Mouse (Mus musculus) CH12.LX (cell line): Measurements from ENCODE around the gene Il6st. TPM values are rescaled to one million over a fixed set of nuclear protein-coding genes. Genes with fewer than 3 reads are reported as not detected.
A peak's percentile ranks its signal among the peaks of the same experiment; 100 is the strongest.

Experiments
- DNase-seq: peaks from one replicate; pipeline ENCODE4 v3.0.0-alpha.2; 2013; ENCODE audit errors: extremely low read depth
- H3K27ac ChIP-seq: 2 replicates; pipeline ENCODE4 v1.5.1; 2012; ENCODE audit warnings: low read depth, mild to moderate bottlenecking, control low read depth, moderate library complexity; ENCODE audit not compliant: insufficient read depth
- H3K27me3 ChIP-seq: replicated peaks from 2 replicates; pipeline ENCODE3; 2012; ENCODE audit warnings: inconsistent platforms
- H3K36me3 ChIP-seq, 2 experiments: replicated peaks in 1 of 2; 2 replicates each; pipeline versions ENCODE3 to v1.6.1; 2012; ENCODE audit warnings: inconsistent platforms in 1 of 2, low read length in 1 of 2, mild to moderate bottlenecking in 1 of 2, mixed read lengths in 1 of 2, moderate library complexity in 1 of 2; ENCODE audit not compliant: control insufficient read depth in 1 of 2, insufficient read depth in 1 of 2
- H3K4me1 ChIP-seq, 2 experiments: 2 replicates each; pipeline ENCODE4 v1.6.1; 2012; ENCODE audit warnings: inconsistent platforms in 1 of 2, moderate library complexity in 1 of 2; ENCODE audit not compliant: insufficient read depth in 2 of 2, control insufficient read depth in 1 of 2
- H3K4me2 ChIP-seq: 2 replicates; pipeline ENCODE4 v1.6.1; 2012; ENCODE audit warnings: low read depth, mild to moderate bottlenecking, control low read depth; ENCODE audit not compliant: poor library complexity, insufficient read depth, severe bottlenecking
- H3K4me3 ChIP-seq, 3 experiments: fragments of 150-350 bp in 1 of 3; sonication (generic) in 1 of 3; replicated peaks in 1 of 3; 2 replicates each; pipeline versions ENCODE3 to v1.5.1; 2011 to 2012; ENCODE audit warnings: low read depth in 2 of 3, low read length in 2 of 3, mild to moderate bottlenecking in 2 of 3, moderate library complexity in 2 of 3, control low read depth in 1 of 3, improper control_type of control experiment in 1 of 3, inconsistent platforms in 1 of 3, mixed read lengths in 1 of 3; ENCODE audit not compliant: poor library complexity in 1 of 3
- H3K79me2 ChIP-seq: replicated peaks from 2 replicates; pipeline ENCODE4 v1.6.1; 2012; ENCODE audit warnings: mild to moderate bottlenecking, moderate library complexity; ENCODE audit not compliant: control insufficient read depth, poor library complexity, insufficient read depth, severe bottlenecking; ENCODE audit errors: extremely low read depth
- H3K9ac ChIP-seq: 2 replicates; pipeline ENCODE4 v1.6.1; 2012; ENCODE audit warnings: low read depth, mild to moderate bottlenecking, control low read depth, moderate library complexity; ENCODE audit not compliant: insufficient read depth
- H3K9me3 ChIP-seq: replicated peaks from 2 replicates; pipeline ENCODE3; 2012; ENCODE audit warnings: low read length, inconsistent platforms, mixed read lengths
- BHLHE40 ChIP-seq: IDR thresholded peaks from 2 replicates; pipeline ENCODE4 v1.6.1; 2011; ENCODE audit warnings: mild to moderate bottlenecking, low read depth, low read length, improper control_type of control experiment
- CHD1 ChIP-seq: IDR thresholded peaks from 2 replicates; pipeline ENCODE4 v1.6.1; 2012; ENCODE audit warnings: low read depth, low read length, improper control_type of control experiment, inconsistent platforms
- CTCF ChIP-seq, 2 experiments: IDR thresholded peaks in 1 of 2; conservative IDR thresholded peaks in 1 of 2; 2 replicates each; pipeline ENCODE4 v1.5.1; 2011 to 2012; ENCODE audit warnings: low read depth in 2 of 2, low read length in 2 of 2, improper control_type of control experiment in 1 of 2, inconsistent platforms in 1 of 2, mild to moderate bottlenecking in 1 of 2, moderate library complexity in 1 of 2
- E2F4 ChIP-seq: IDR thresholded peaks from 2 replicates; pipeline ENCODE4 v1.6.1; 2011; ENCODE audit warnings: low read depth, low read length, improper control_type of control experiment; ENCODE audit not compliant: insufficient replicate concordance
- ELF1 ChIP-seq: IDR thresholded peaks from 2 replicates; pipeline ENCODE4 v1.6.1; 2014; ENCODE audit warnings: low read depth, mild to moderate bottlenecking, inconsistent platforms, low read length, improper control_type of control experiment
- EP300 ChIP-seq: IDR thresholded peaks from 2 replicates; pipeline ENCODE4 v1.6.1; 2011; ENCODE audit warnings: low read length, improper control_type of control experiment
- ETS1 ChIP-seq: conservative IDR thresholded peaks from 2 replicates; pipeline ENCODE4 v1.6.1; 2012; ENCODE audit warnings: low read depth, mild to moderate bottlenecking, inconsistent platforms, low read length, improper control_type of control experiment, moderate library complexity
- GABPA ChIP-seq: IDR thresholded peaks from 2 replicates; pipeline ENCODE4 v1.6.1; 2012; ENCODE audit warnings: low read depth, low read length, improper control_type of control experiment, inconsistent platforms; ENCODE audit not compliant: insufficient replicate concordance
- HCFC1 ChIP-seq: IDR thresholded peaks from 2 replicates; pipeline ENCODE4 v1.6.1; 2012; ENCODE audit warnings: low read depth, mild to moderate bottlenecking, inconsistent platforms, low read length, improper control_type of control experiment
- JUN ChIP-seq: IDR thresholded peaks from 2 replicates; pipeline ENCODE4 v1.6.1; 2011; ENCODE audit warnings: low read depth, mild to moderate bottlenecking, low read length, improper control_type of control experiment, moderate library complexity; ENCODE audit not compliant: insufficient read depth
- JUND ChIP-seq: conservative IDR thresholded peaks from 2 replicates; pipeline ENCODE4 v1.6.1; 2011; ENCODE audit warnings: low read depth, low read length, improper control_type of control experiment
- KAT2A ChIP-seq: IDR thresholded peaks from 2 replicates; pipeline ENCODE4 v1.6.1; 2012; ENCODE audit warnings: low read length, improper control_type of control experiment, inconsistent platforms; ENCODE audit not compliant: insufficient replicate concordance
- MAX ChIP-seq: IDR thresholded peaks from 2 replicates; pipeline ENCODE4 v1.6.1; 2011; ENCODE audit warnings: low read length, improper control_type of control experiment
- MEF2A ChIP-seq: IDR thresholded peaks from 2 replicates; pipeline ENCODE4 v1.6.1; 2014; ENCODE audit warnings: low read depth, mild to moderate bottlenecking, inconsistent platforms, low read length, improper control_type of control experiment, borderline replicate concordance
- MYC ChIP-seq: IDR thresholded peaks from 2 replicates; pipeline ENCODE4 v1.6.1; 2011; ENCODE audit warnings: low read depth, mild to moderate bottlenecking, improper control_type of control experiment, low read length
- NELFE ChIP-seq: IDR thresholded peaks from 2 replicates; pipeline ENCODE4 v1.6.1; 2011; ENCODE audit warnings: low read depth, low read length, improper control_type of control experiment
- NRF1 ChIP-seq: IDR thresholded peaks from 2 replicates; pipeline ENCODE4 v1.6.1; 2014; ENCODE audit warnings: low read depth, mild to moderate bottlenecking, inconsistent platforms, low read length, improper control_type of control experiment, moderate library complexity
- PAX5 ChIP-seq: IDR thresholded peaks from 2 replicates; pipeline ENCODE4 v1.6.1; 2012; ENCODE audit warnings: low read length, inconsistent platforms, mixed read lengths
- POLR2A ChIP-seq: IDR thresholded peaks from 2 replicates; pipeline ENCODE4 v1.6.1; 2011; ENCODE audit warnings: low read depth, mild to moderate bottlenecking, improper control_type of control experiment, low read length
- RAD21 ChIP-seq: IDR thresholded peaks from 2 replicates; pipeline ENCODE4 v1.6.1; 2011; ENCODE audit warnings: low read depth, mild to moderate bottlenecking, low read length, improper control_type of control experiment, moderate library complexity
- RCOR1 ChIP-seq: conservative IDR thresholded peaks from 2 replicates; pipeline ENCODE4 v1.6.1; 2012; ENCODE audit warnings: low read depth, mild to moderate bottlenecking, inconsistent platforms, low read length, improper control_type of control experiment
- SIN3A ChIP-seq: IDR thresholded peaks from 2 replicates; pipeline ENCODE4 v1.6.1; 2012; ENCODE audit warnings: low read length, improper control_type of control experiment, inconsistent platforms
- SMC3 ChIP-seq: IDR thresholded peaks from 2 replicates; pipeline ENCODE4 v1.6.1; 2011; ENCODE audit warnings: low read depth, low read length, improper control_type of control experiment
- TBP ChIP-seq: conservative IDR thresholded peaks from 2 replicates; pipeline ENCODE4 v1.6.1; 2011; ENCODE audit warnings: low read depth, low read length, improper control_type of control experiment
- TCF12 ChIP-seq: IDR thresholded peaks from 2 replicates; pipeline ENCODE4 v1.6.1; 2014; ENCODE audit warnings: low read depth, mild to moderate bottlenecking, inconsistent platforms, low read length, improper control_type of control experiment
- UBTF ChIP-seq: IDR thresholded peaks from 2 replicates; pipeline ENCODE4 v1.6.1; 2012; ENCODE audit warnings: low read depth, mild to moderate bottlenecking, inconsistent platforms, low read length, improper control_type of control experiment, moderate library complexity
- USF1 ChIP-seq: IDR thresholded peaks from 2 replicates; pipeline ENCODE4 v1.6.1; 2014; ENCODE audit warnings: low read depth, mild to moderate bottlenecking, inconsistent platforms, low read length, improper control_type of control experiment
- USF2 ChIP-seq: conservative IDR thresholded peaks from 2 replicates; pipeline ENCODE4 v1.6.1; 2011; ENCODE audit warnings: low read depth, low read length, improper control_type of control experiment
- ZC3H11A ChIP-seq: IDR thresholded peaks from 2 replicates; pipeline ENCODE4 v1.6.1; 2012; ENCODE audit warnings: low read depth, mild to moderate bottlenecking, inconsistent platforms, low read length, improper control_type of control experiment
- ZKSCAN1 ChIP-seq: IDR thresholded peaks from 2 replicates; pipeline ENCODE4 v1.6.1; 2012; ENCODE audit warnings: low read depth, inconsistent platforms, low read length, improper control_type of control experiment, borderline replicate concordance
- ZMIZ1 ChIP-seq: IDR thresholded peaks from 2 replicates; pipeline ENCODE4 v1.6.1; 2012; ENCODE audit warnings: low read depth, mild to moderate bottlenecking, inconsistent platforms, low read length, improper control_type of control experiment
- ZNF384 ChIP-seq: IDR thresholded peaks from 2 replicates; pipeline ENCODE4 v1.6.1; 2012; ENCODE audit warnings: low read depth, low read length, improper control_type of control experiment, inconsistent platforms
- dilution Hi-C: fragments of 300-500 bp; cut with MboI; formaldehyde crosslinking; loops from 2 replicates; pipeline ENCODE4 v1.14.3; 2020; ENCODE audit warnings: low sequenced_read_pairs; ENCODE audit not compliant: extremely low pct_unique_long_range_greater_than_20kb, extremely low pct_ligation_motif_present
- in situ Hi-C: fragments of 300-500 bp; cut with MboI; formaldehyde crosslinking; loops from 3 replicates; pipeline ENCODE4 v1.14.3; 2019; ENCODE audit warnings: low sequenced_read_pairs, low pct_ligation_motif_present, low pct_unique_long_range_greater_than_20kb, mixed read lengths
- polyA plus RNA-seq: library from polyadenylated mRNA; unstranded; fragments of >175 nt; gene quantifications from 2 replicates; pipeline ENCODE4 v1.2.1, GENCODE M21; 2012; ENCODE audit warnings: low read depth; ENCODE audit not compliant: insufficient read length
- total RNA-seq, 2 experiments: library from RNA; depleted of rRNA; stranded (reverse); fragments of 300-350 nt in 1 of 2; fragments of >200 nt in 1 of 2; gene quantifications; 2 replicates each; pipeline ENCODE4 v1.2.3; 2012 to 2014

The Il6st gene
- total and polyA plus RNA-seq, 3 experiments = 3.5 to 7.6 (median 5.7) TPM

- Histone ChIP-seq H3K27me3 (no peaks in the 10 kb centered on the region), H3K9ac (no peak overlapping the region), H3K4me3 (no peak overlapping the region), H3K9me3 (no peaks in the 10 kb centered on the region), H3K4me2 (no peak overlapping the region), H3K27ac (no peak overlapping the region), H3K79me2 (no peaks in the 10 kb centered on the region), H3K36me3 (peaks cover 34 to 50% of the 10 kb centered on the region in 2 experiments), H3K4me1 (peaks cover 0 to 14% of the 10 kb centered on the region in 2 experiments; a peak in 2 of 4 replicates)
- in situ Hi-C loops = loop anchor here (5.0 to 10.0 kb wide), 2 partner anchors 74 to 201 kb away; no protein-coding TSS in a partner anchor
- DNase-seq = no peak
- dilution Hi-C loops = no loop called here
- TF ChIP-seq MYC = no peak
- no peak for TF ChIP-seq UBTF
- no peak for TF ChIP-seq ZMIZ1
- no peak for TF ChIP-seq E2F4
- TF ChIP-seq ZC3H11A = no peak
- no peak for TF ChIP-seq ETS1
- TF ChIP-seq TCF12 = no peak
- no peak for TF ChIP-seq RCOR1
- TF ChIP-seq EP300 = no peak
- no peak for TF ChIP-seq TBP
- TF ChIP-seq BHLHE40 = no peak
- no peak for TF ChIP-seq MEF2A
- no peak for TF ChIP-seq NRF1
- no peak for TF ChIP-seq USF2
- no peak for TF ChIP-seq CHD1
- TF ChIP-seq SIN3A = no peak
- no peak for TF ChIP-seq ZNF384
- no peak for TF ChIP-seq POLR2A
- no peak for TF ChIP-seq SMC3
- TF ChIP-seq PAX5 = no peak
- TF ChIP-seq, all 38 proteins: peak for 0
Measured at GRCm38 (mm10) chr13:112508487-112508886, 44.6 kb downstream of the Il6st start.

GRCm38 (mm10) chr13:112509465-112509864 is 45.6 kb downstream of the Il6st start:
- in situ Hi-C loops = loop anchor here (5.0 to 10.0 kb wide), 2 partner anchors 75 to 202 kb away; no protein-coding TSS in a partner anchor
- peaks cover 24 to 40% of the 10 kb centered on the region in 2 experiments for H3K36me3 ChIP-seq
- peaks cover 0 to 14% of the 10 kb centered on the region in 2 experiments; a peak in 2 of 4 replicates for H3K4me1 ChIP-seq
- dilution Hi-C loops = no loop called here
- no peak overlapping the region for H3K27ac ChIP-seq
- no peak overlapping the region for H3K4me2 ChIP-seq
- TF ChIP-seq NELFE = peak; percentile 53; the same call in 1 of the 2 replicates
- no peak for TF ChIP-seq ETS1
- no peak for TF ChIP-seq USF1
- no peak for TF ChIP-seq ELF1
- TF ChIP-seq RAD21 = peak; percentile 99
- peak; percentile 97 for TF ChIP-seq ZC3H11A
- no peak for TF ChIP-seq BHLHE40
- no peak for TF ChIP-seq KAT2A
- no peak for TF ChIP-seq HCFC1
- peak; percentile 99 for TF ChIP-seq SMC3
- no peak for TF ChIP-seq JUN
- TF ChIP-seq JUND = 0 out of 2 replicates have a peak, but pooled peaks have one; percentile 24
- no peak for TF ChIP-seq GABPA
- TF ChIP-seq MEF2A = peak; percentile 15; the same call in 1 of the 2 replicates
- TF ChIP-seq MYC = 0 out of 2 replicates have a peak, but pooled peaks have one; percentile 33
- TF ChIP-seq CHD1 = no peak
- 0 out of 2 replicates have a peak, but pooled peaks have one; percentile 53 for TF ChIP-seq SIN3A
- TF ChIP-seq ZKSCAN1 = no peak
- TF ChIP-seq NRF1 = no peak
- no peak for TF ChIP-seq EP300
- TF ChIP-seq MAX = 0 out of 2 replicates have a peak, but pooled peaks have one; percentile 33
- peak; percentile 86 to 97 for TF ChIP-seq CTCF (conservative IDR thresholded peaks at IDR 0.05 in 1 of 2, IDR thresholded peaks at IDR 0.05 in 1 of 2; ENCODE audit: low read depth in 2 of 2, low read length in 2 of 2)
- H3K9me3 ChIP-seq = no peaks in the 10 kb centered on the region
- no peaks in the 10 kb centered on the region for H3K27me3 ChIP-seq
- peak; percentile 79 for DNase-seq
- no peak overlapping the region for H3K9ac ChIP-seq
- no peaks in the 10 kb centered on the region for H3K79me2 ChIP-seq
- H3K4me3 ChIP-seq = no peak overlapping the region
